Mouse (Mus musculus): ENCODE results near the gene Tnpo1.

GRCm38 (mm10) chr13:98872273-98872847, 53.8 kb downstream of the Tnpo1 start:
- TF ChIP-seq USF1 (IDR thresholded peaks at IDR 0.05; ENCODE audit: low read depth) (no peak), CTCF (IDR thresholded peaks at IDR 0.05; ENCODE audit: control insufficient read depth, insufficient read depth, insufficient read length) (no peak)
